In genomic region chr10:82833926-82834325, GRCm38 (mm10) we compare ENCODE assay signal across 8 mouse cellular contexts. TPM values are rescaled to one million over a fixed set of nuclear protein-coding genes. Genes with fewer than 3 reads are reported as not detected.
DNase-seq lines count a peak whose midpoint lies in the region; ATAC-seq and TF ChIP-seq lines count a peak whose summit lies in the region.

Gene Txnrd1 (plus strand): TSS chr10:82833951.

- no peaks in the 10 kb centered on the region for H3K36me3 ChIP-seq in intestine, postnatal 0 days (ENCODE audit: control insufficient read depth, insufficient read depth)

- DNase-seq in layer of hippocampus, adult 2 months (ENCODE audit: low spot score in 2 of 2): no peak
- no peak for DNase-seq in layer of hippocampus, adult 11-12 months (ENCODE audit: low spot score)
- DNase-seq in gastrocnemius, postnatal 4 days (ENCODE audit: low spot score in 2 of 2): no peak
- DNase-seq in frontal cortex, postnatal 25 days (ENCODE audit: low spot score in 2 of 2): no peak
- DNase-seq in MN1 (ENCODE audit: low spot score): no peak

- no peak within 1 kb of the TSS for H3K4me2 ChIP-seq in intestine, postnatal 0 days (replicated peaks; ENCODE audit: low read depth)

- TF ChIP-seq CTCF in layer of hippocampus, adult 2 months (conservative IDR thresholded peaks at IDR 0.05): no peak
- no peak for TF ChIP-seq CTCF in bone marrow, adult 2 months (IDR thresholded peaks at IDR 0.05; ENCODE audit: control insufficient read depth, insufficient read depth, low read length)
- TF ChIP-seq CTCF in intestine, postnatal 0 days (IDR thresholded peaks at IDR 0.05; ENCODE audit: low read depth): no peak

- H3K9me3 ChIP-seq in intestine, postnatal 0 days (ENCODE audit: control insufficient read depth): no peaks in the 10 kb centered on the region

- no peak within 1 kb of the TSS for H3K4me3 ChIP-seq in layer of hippocampus, adult 2 months
- no peak within 1 kb of the TSS for H3K4me3 ChIP-seq in bone marrow, adult 2 months (replicated peaks; ENCODE audit: control insufficient read depth, low read depth, low read length)
- H3K4me3 ChIP-seq in intestine, postnatal 0 days (ENCODE audit: low read depth, low read length): no peak within 1 kb of the TSS

- H3K27me3 ChIP-seq in intestine, postnatal 0 days (replicated peaks; ENCODE audit: control insufficient read depth, insufficient read depth, low read length): no peaks in the 10 kb centered on the region

- no peaks in the 10 kb centered on the region for H3K4me1 ChIP-seq in bone marrow, adult 2 months (ENCODE audit: control insufficient read depth, insufficient read depth, low read length)
- no peaks in the 10 kb centered on the region for H3K4me1 ChIP-seq in intestine, postnatal 0 days (replicated peaks; ENCODE audit: control insufficient read depth, insufficient read depth, low read length)

- H3K27ac ChIP-seq in layer of hippocampus, adult 2 months: no peak within 1 kb of the TSS
- H3K27ac ChIP-seq in bone marrow, adult 2 months (ENCODE audit: control insufficient read depth, insufficient read depth, low read depth, low read length, poor library complexity): no peak within 1 kb of the TSS
- no peak within 1 kb of the TSS for H3K27ac ChIP-seq in intestine, postnatal 0 days (ENCODE audit: low read depth, low read length)

- no peak for TF ChIP-seq POLR2A in bone marrow, adult 2 months (IDR thresholded peaks at IDR 0.05; ENCODE audit: borderline replicate concordance, control insufficient read depth, low read depth, low read length)

- 86% methylated on average over 9 of the region's 9 CpGs for WGBS in bone marrow, adult 2 months
- WGBS in intestine, postnatal 0 days: 64% methylated on average over 9 of the region's 9 CpGs

- ATAC-seq in intestine, postnatal 0 days: no peak
- ATAC-seq in megakaryocyte-erythroid progenitor cell, adult 5-6 weeks (replicated peaks; ENCODE audit: low FRiP score, low TSS enrichment, poor library complexity, severe bottlenecking): no peak

- H3K9ac ChIP-seq in intestine, postnatal 0 days (ENCODE audit: low read depth, low read length): no peak within 1 kb of the TSS

RNA-seq across cellular contexts. Expression of gene Txnrd1, which starts in this region (rescaled TPM):
- 10 to 100 TPM; 53.1 to 54.0 TPM for total RNA-seq in layer of hippocampus, adult 2 months (2021)
- polyA plus RNA-seq in bone marrow, adult 2 months (2011; ENCODE audit: insufficient read depth, insufficient read length, low replicate concordance, missing spikeins): 13.1 and 20.2 TPM in 2 replicates
- 10 to 100 TPM; 42.2 to 43.2 TPM for total RNA-seq in gastrocnemius, postnatal 4 days (2021)
- polyA plus RNA-seq in intestine, postnatal 0 days (2015; fragmentation: Nextera tagmentation; extraction: Ambion mirVana): 65.7 and 67.7 TPM in 2 replicates
- total RNA-seq in megakaryocyte-erythroid progenitor cell, adult 5-6 weeks (2014; fragmentation: Nextera tagmentation): 49.0 and 54.4 TPM in 2 replicates
- 88.2 and 94.7 TPM in 2 replicates for total RNA-seq in megakaryocyte-erythroid progenitor cell, adult 5-6 weeks (2017)
